Mouse (Mus musculus) kidney, adult 2 months (tissue): ENCODE measurements at regions not wholly inside any gene's neighbourhood (a gene's known extent, or its start where the extent isn't known, plus 50 kb on each side); places are given as distances from the start of the nearest gene placed in this dataset.

Experiments
- DNase-seq: peaks from one replicate; pipeline ENCODE4 v3.0.0; 2021
- H3K27ac ChIP-seq: fragments of 200-500 bp; 2 replicates; pipeline ENCODE4 v1.5.1; 2012; ENCODE audit warnings: low read depth, low read length, control low read depth, inconsistent platforms; ENCODE audit not compliant: insufficient read depth
- H3K27me3 ChIP-seq: fragments of 200-500 bp; replicated peaks from 2 replicates; pipeline ENCODE4 v1.6.1; 2012; ENCODE audit warnings: mild to moderate bottlenecking, moderate library complexity, low read length, inconsistent platforms; ENCODE audit not compliant: control insufficient read depth, insufficient read depth
- H3K36me3 ChIP-seq: fragments of 200-500 bp; 2 replicates; pipeline ENCODE4 v1.6.1; 2012; ENCODE audit warnings: mild to moderate bottlenecking, moderate library complexity, low read length, inconsistent platforms; ENCODE audit not compliant: control insufficient read depth, insufficient read depth
- H3K4me1 ChIP-seq: fragments of 200-500 bp; 2 replicates; pipeline ENCODE4 v1.6.1; 2011; ENCODE audit warnings: low read length; ENCODE audit not compliant: control insufficient read depth, insufficient read depth
- H3K4me3 ChIP-seq: fragments of 200-500 bp; 2 replicates; pipeline ENCODE4 v1.5.1; 2011; ENCODE audit warnings: mild to moderate bottlenecking, low read depth, low read length, control low read depth; ENCODE audit not compliant: insufficient read depth
- CTCF ChIP-seq: fragments of 200-500 bp; conservative IDR thresholded peaks from 2 replicates; pipeline ENCODE4 v1.5.1; 2011; ENCODE audit warnings: low read depth, mild to moderate bottlenecking, control low read depth, low read length, moderate library complexity, mixed read lengths; ENCODE audit not compliant: insufficient read depth, insufficient read length
- POLR2A ChIP-seq: fragments of 200-500 bp; IDR thresholded peaks from one replicate; pipeline ENCODE4 v1.6.1; 2011; ENCODE audit warnings: low read depth, low read length, control low read depth
- WGBS: fragments of 180-500 bp; shearing (Covaris S2); methylation state at CpG from one replicate; pipeline ENCODE4 v1.1.7; 2018; 5-methylcytosine and 5-hydroxymethylcytosine counted together

- no peak for TF ChIP-seq CTCF
- no peak for TF ChIP-seq POLR2A
- no peaks in the 10 kb centered on the region for H3K27me3 ChIP-seq
These were observed 296.8 kb downstream of the Spry2 start for GRCm38 (mm10) chr14:105599550-105600453.

DNA sequence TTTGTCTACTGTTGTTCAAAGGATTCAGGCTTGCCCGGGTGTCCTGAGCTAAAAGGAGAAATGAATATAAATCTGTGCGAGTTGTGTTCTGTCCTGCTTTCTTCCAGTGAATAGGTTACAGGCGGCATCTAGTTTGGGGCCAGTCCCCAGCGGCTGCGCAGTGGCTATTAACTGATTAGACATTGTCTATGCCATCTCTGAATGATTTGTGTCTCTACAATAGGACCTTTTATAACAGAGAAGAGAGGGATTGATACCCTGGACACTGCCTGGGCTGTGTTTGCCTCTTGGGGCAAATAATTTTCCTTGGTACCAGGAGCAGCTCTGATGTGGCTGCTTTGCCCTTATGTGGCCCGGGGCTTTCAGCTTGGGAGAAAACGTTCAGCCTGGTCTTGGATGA, 306.9 kb downstream of the Spry2 start:
- peaks cover 3% of the 10 kb centered on the region; the same call in 1 of the 2 replicates for H3K4me1 ChIP-seq
- DNase-seq: no peak
- H3K27me3 ChIP-seq: no peaks in the 10 kb centered on the region
- no peaks in the 10 kb centered on the region for H3K36me3 ChIP-seq
- WGBS: 76% methylated on average over 7 of the region's 7 CpGs
- no peak overlapping the region for H3K27ac ChIP-seq
- TF ChIP-seq CTCF (no peak), POLR2A (no peak)
- no peak overlapping the region for H3K4me3 ChIP-seq

More at GRCm38 (mm10) chr14:105599550-105600453, 296.8 kb downstream of the Spry2 start:
- Histone ChIP-seq H3K27ac (no peak overlapping the region), H3K4me3 (no peak overlapping the region), H3K4me1 (no peaks in the 10 kb centered on the region), H3K36me3 (no peaks in the 10 kb centered on the region)
- 95% methylated on average over 24 of the region's 24 CpGs for WGBS
- no peak for DNase-seq

GRCm38 (mm10) chr14:105589261-105589660, 307.4 kb downstream of the Spry2 start:
- Histone ChIP-seq H3K4me3 (no peak overlapping the region), H3K27ac (no peak overlapping the region), H3K27me3 (no peaks in the 10 kb centered on the region), H3K4me1 (peaks cover 3% of the 10 kb centered on the region; the same call in 1 of the 2 replicates), H3K36me3 (no peaks in the 10 kb centered on the region)
- DNase-seq: peak; percentile 8
- 43% methylated on average over 20 of the region's 20 CpGs for WGBS
- no peak for TF ChIP-seq POLR2A
- no peak for TF ChIP-seq CTCF

- Histone ChIP-seq H3K4me1 (peaks cover 3% of the 10 kb centered on the region; the same call in 1 of the 2 replicates), H3K4me3 (no peak overlapping the region), H3K27me3 (no peaks in the 10 kb centered on the region), H3K27ac (peak overlapping the region; percentile 30; the same call in 1 of the 2 replicates), H3K36me3 (no peaks in the 10 kb centered on the region)
- 60% methylated on average over 15 of the region's 15 CpGs for WGBS
- peak; percentile 50 for DNase-seq
- TF ChIP-seq POLR2A (no peak), CTCF (no peak)
These were observed 308.0 kb downstream of the Spry2 start for GRCm38 (mm10) chr14:105588391-105589163.

GRCm38 (mm10) chr14:105588029-105588390, 308.6 kb downstream of the Spry2 start:
- Histone ChIP-seq H3K4me1 (peaks cover 3% of the 10 kb centered on the region; the same call in 1 of the 2 replicates), H3K27ac (no peak overlapping the region), H3K27me3 (no peaks in the 10 kb centered on the region), H3K36me3 (no peaks in the 10 kb centered on the region), H3K4me3 (no peak overlapping the region)
- no peak for TF ChIP-seq POLR2A
- no peak for TF ChIP-seq CTCF
- WGBS: 96% methylated on average over 8 of the region's 8 CpGs
- no peak for DNase-seq

- no peaks in the 10 kb centered on the region for H3K36me3 ChIP-seq
- no peaks in the 10 kb centered on the region for H3K27me3 ChIP-seq
- no peak for DNase-seq
- no peak overlapping the region for H3K27ac ChIP-seq
- WGBS: 53% methylated on average over 3 of the region's 3 CpGs
- H3K4me3 ChIP-seq: no peak overlapping the region
- peaks cover 3% of the 10 kb centered on the region; the same call in 1 of the 2 replicates for H3K4me1 ChIP-seq
- no peak for TF ChIP-seq POLR2A
- TF ChIP-seq CTCF: no peak
These were observed 312.0 kb downstream of the Spry2 start for GRCm38 (mm10) chr14:105584632-105585031.

- H3K4me3 ChIP-seq: no peak overlapping the region
- no peaks in the 10 kb centered on the region for H3K36me3 ChIP-seq
- no peaks in the 10 kb centered on the region for H3K27me3 ChIP-seq
- DNase-seq: no peak
- WGBS: 86% methylated on average over 2 of the region's 2 CpGs
- H3K27ac ChIP-seq: no peak overlapping the region
- peaks cover 3% of the 10 kb centered on the region; the same call in 1 of the 2 replicates for H3K4me1 ChIP-seq
- TF ChIP-seq CTCF (no peak), POLR2A (no peak)
These were observed 313.1 kb downstream of the Spry2 start for GRCm38 (mm10) chr14:105583497-105583896.
